ENCODE assay signal across 8 mouse cellular contexts in the genomic region with DNA sequence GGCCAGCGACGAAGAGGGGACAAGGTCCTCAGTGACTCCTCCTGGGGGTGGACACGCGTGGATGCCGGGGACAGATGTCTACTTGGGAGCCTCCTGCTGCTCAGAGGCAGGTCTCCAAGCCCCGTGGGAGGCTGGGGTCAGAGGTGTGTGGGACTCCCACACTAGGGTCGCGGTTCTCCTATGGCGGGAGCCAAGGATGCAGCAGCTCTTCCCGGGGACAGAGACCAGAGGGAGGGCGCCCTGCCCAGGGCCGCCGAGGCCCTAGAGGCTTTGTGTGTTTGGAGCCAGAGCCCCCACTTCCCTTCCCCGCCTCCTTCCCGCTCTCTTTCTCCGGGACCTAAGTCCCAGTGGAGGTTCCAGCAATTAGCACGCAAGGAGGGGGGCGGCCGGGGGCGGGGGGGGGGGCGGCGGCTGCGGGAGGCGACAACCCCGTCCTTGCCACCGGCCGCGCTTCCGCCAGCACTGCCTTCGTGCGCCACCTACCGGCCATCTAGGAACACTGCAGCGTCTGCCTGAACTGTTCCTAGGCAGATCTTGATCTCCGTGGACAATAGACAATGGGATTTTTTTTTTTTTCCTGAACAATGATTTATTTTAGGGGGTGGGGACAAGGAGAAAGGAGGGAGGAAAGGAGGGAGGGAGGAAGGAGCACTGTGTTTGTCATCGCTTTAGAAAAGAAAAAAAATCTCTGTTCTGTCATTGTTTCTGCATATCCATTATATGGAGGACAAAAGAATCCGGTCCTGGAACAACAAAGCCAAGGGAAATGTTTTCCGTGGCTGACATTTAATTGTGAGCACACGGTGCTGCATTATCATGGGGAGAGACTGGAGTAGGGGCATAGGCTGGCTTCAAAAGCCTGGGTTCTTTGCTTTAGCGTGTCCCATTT.
DNase-seq lines count a peak whose midpoint lies in the region; ATAC-seq lines count a peak whose summit lies in the region.

No protein-coding gene starts in this region.

- no peaks in the 10 kb centered on the region for H3K9me3 ChIP-seq in hindbrain, embryonic 13.5 days

- no peaks in the 10 kb centered on the region for H3K27me3 ChIP-seq in hindbrain, embryonic 13.5 days

- no peaks in the 10 kb centered on the region for H3K36me3 ChIP-seq in hindbrain, embryonic 13.5 days

- H3K4me2 ChIP-seq in hindbrain, embryonic 13.5 days: peak overlapping the region; percentile 77

- peak; percentile 91 for DNase-seq in NIH3T3 (ENCODE audit: low read depth)
- DNase-seq in cerebellum, adult 8-10 months: peak; percentile 85
- DNase-seq in frontal cortex, postnatal 10 days (ENCODE audit: low spot score in 2 of 2): peak; percentile 52 to 78
- peak; percentile 77 to 81 for DNase-seq in left cerebral cortex, adult 18-20 months (ENCODE audit: low spot score in 2 of 2)
- DNase-seq in lung, postnatal 4 days: peak; percentile 86 to 88
- peak; percentile 96 for DNase-seq in retina, embryonic 14.5 days (ENCODE audit: low spot score)
- peak; percentile 88 for DNase-seq in thymus, postnatal 4 days

- peak overlapping the region; percentile 85 for H3K9ac ChIP-seq in hindbrain, embryonic 13.5 days

- H3K27ac ChIP-seq in hindbrain, embryonic 13.5 days: peak overlapping the region; percentile 94

- peak overlapping the region; percentile 40 for H3K4me3 ChIP-seq in hindbrain, embryonic 13.5 days

- H3K4me1 ChIP-seq in hindbrain, embryonic 13.5 days (replicated peaks): peaks cover 19% of the 10 kb centered on the region

- WGBS in hindbrain, embryonic 13.5 days: 3% methylated on average over 30 of the region's 39 CpGs

- peak; percentile 90 for ATAC-seq in hindbrain, embryonic 13.5 days (ENCODE audit: low FRiP score)

Comparison
In these comparisons a context has a peak if more than half of its experiments do, and no peak if none do; other contexts are left out.
1. Peak in every context shown above with its lines: DNase-seq, ATAC-seq, H3K4me3 ChIP-seq and H3K27ac ChIP-seq.